Mouse (Mus musculus) megakaryocyte, embryonic 14.5 days (primary cell): ENCODE measurements around the gene Clasrp.

Experiments
- FLI1 ChIP-seq: IDR thresholded peaks from 2 replicates; pipeline ENCODE4 v1.6.1; 2012; ENCODE audit warnings: low read length, inconsistent platforms, mixed read lengths
- GATA1 ChIP-seq: IDR thresholded peaks from 3 replicates; pipeline ENCODE4 v1.6.1; 2012; ENCODE audit warnings: mixed read lengths, low read length, inconsistent platforms, borderline replicate concordance

- TF ChIP-seq GATA1 (no peak), FLI1 (no peak)
Measured at GRCm38 (mm10) chr7:19552443-19552842, 51.8 kb downstream of the Clasrp start.
